ENCODE assay signal across 8 mouse cellular contexts in the genomic region with DNA sequence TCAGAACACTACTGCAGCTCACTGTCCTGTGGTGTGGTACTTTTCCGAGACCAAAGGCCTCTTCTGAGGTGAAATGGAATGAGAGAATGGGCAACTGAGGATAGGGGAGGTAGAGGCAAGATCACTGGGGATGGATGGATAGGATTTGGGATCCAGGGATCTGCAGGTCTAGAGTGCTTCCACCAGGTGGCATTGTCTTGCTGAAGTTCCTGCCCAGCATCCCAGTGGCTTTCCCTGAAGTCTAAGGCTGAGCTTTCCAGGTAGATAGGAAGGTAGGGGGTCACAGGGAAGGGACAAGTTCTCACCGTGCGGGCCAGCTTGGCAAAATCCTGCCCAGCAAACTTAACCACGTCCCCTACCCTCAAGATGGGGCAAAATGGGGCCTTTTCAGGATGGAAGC. TPM values are rescaled to one million over a fixed set of nuclear protein-coding genes. Genes with fewer than 3 reads are reported as not detected.
DNase-seq lines count a peak whose midpoint lies in the region; ATAC-seq and TF ChIP-seq lines count a peak whose summit lies in the region.

No protein-coding gene starts in this region.

- TF ChIP-seq CTCF in lung, adult 2 months (IDR thresholded peaks at IDR 0.05; ENCODE audit: insufficient read depth, low read length), result peak; percentile 87
- peak; percentile 61; the same call in 1 of the 2 replicates for TF ChIP-seq CTCF in small intestine, adult 2 months (IDR thresholded peaks at IDR 0.05; ENCODE audit: extremely low read depth, insufficient read length, insufficient replicate concordance, low read depth, low read length)

- H3K36me3 ChIP-seq in small intestine, adult 2 months (ENCODE audit: control insufficient read depth, insufficient read depth, low read length), result no peaks in the 10 kb centered on the region

- intact Hi-C loops in gastrocnemius, postnatal 36 days (cut with DNase I), result loop anchor here (10.0 kb wide), 1 partner anchor 223 kb away; no protein-coding TSS in a partner anchor

- no peak overlapping the region for H3K4me3 ChIP-seq in lung, adult 2 months (replicated peaks; ENCODE audit: extremely low read depth, low read depth, low read length)
- H3K4me3 ChIP-seq in small intestine, adult 2 months (ENCODE audit: low read depth, low read length), result no peak overlapping the region

- H3K27me3 ChIP-seq in small intestine, adult 2 months (ENCODE audit: control insufficient read depth, insufficient read depth, low read length), result no peaks in the 10 kb centered on the region

- H3K27ac ChIP-seq in small intestine, adult 2 months (ENCODE audit: insufficient read depth, low read depth, low read length), result no peak overlapping the region

- TF ChIP-seq POLR2A in lung, adult 2 months (IDR thresholded peaks at IDR 0.05; ENCODE audit: borderline replicate concordance, extremely low read depth, low read depth, low read length), result no peak
- TF ChIP-seq POLR2A in small intestine, adult 2 months (IDR thresholded peaks at IDR 0.05; ENCODE audit: low read depth, low read length), result no peak

- peak; percentile 33 to 39 for DNase-seq in cerebellum, postnatal 14 days
- no peak for DNase-seq in cerebellum, adult 9-11 months
- DNase-seq in lung, adult 2 months, result no peak
- DNase-seq in lung, postnatal 25 days (ENCODE audit: low spot score), result no peak
- DNase-seq in layer of hippocampus, adult 11-12 months (ENCODE audit: low spot score), result no peak
- no peak for DNase-seq in gastrocnemius, postnatal 36 days

- H3K4me1 ChIP-seq in lung, adult 2 months (ENCODE audit: control insufficient read depth, insufficient read depth, low read length), result no peaks in the 10 kb centered on the region
- no peaks in the 10 kb centered on the region for H3K4me1 ChIP-seq in small intestine, adult 2 months (ENCODE audit: control insufficient read depth, insufficient read depth, insufficient read length, low read length)

- peak; percentile 48; the same call in 1 of the 2 replicates for ATAC-seq in erythroid progenitor cell, adult 5-6 weeks (replicated peaks; ENCODE audit: low FRiP score, poor library complexity, severe bottlenecking)

- WGBS in lung, adult 2 months, result 32% methylated on average over 4 of the region's 4 CpGs
- WGBS in small intestine, adult 2 months, result 24% methylated on average over 4 of the region's 4 CpGs

RNA-seq across cellular contexts. Expression of gene Ssrp1, which starts 15.0 kb away (rescaled TPM):
- polyA plus RNA-seq in lung, adult 2 months (2012; rRNA removed), result 72.9 and 97.8 TPM in 2 replicates
- total RNA-seq in erythroid progenitor cell, adult 5-6 weeks (2015; ENCODE audit: low replicate concordance), result 112 TPM in 2 replicates
- 221 and 237 TPM in 2 replicates for total RNA-seq in erythroid progenitor cell, adult 5-6 weeks (2017; ENCODE audit: low replicate concordance)
- polyA plus RNA-seq in small intestine, adult 2 months (2012; rRNA removed), result 27.0 and 47.2 TPM in 2 replicates
- total RNA-seq in gastrocnemius, postnatal 36 days (2021), result 10 to 100 TPM; 24.4 to 28.3 TPM

RNA-seq across cellular contexts. Expression of gene P2rx3, which starts 15.2 kb away (rescaled TPM):
- 0.20 and 0.27 TPM in 2 replicates for polyA plus RNA-seq in lung, adult 2 months (2012; rRNA removed)
- total RNA-seq in erythroid progenitor cell, adult 5-6 weeks (2015; ENCODE audit: low replicate concordance), result 1.1 and 1.3 TPM in 2 replicates
- total RNA-seq in erythroid progenitor cell, adult 5-6 weeks (2017; ENCODE audit: low replicate concordance), result not detected in 2 replicates
- 0.16 and 0.17 TPM in 2 replicates for polyA plus RNA-seq in small intestine, adult 2 months (2012; rRNA removed)
- total RNA-seq in gastrocnemius, postnatal 36 days (2021), result under 1 TPM; 0.57 to 0.69 TPM

RNA-seq across cellular contexts. Expression of gene Tnks1bp1, which starts 25.8 kb away (rescaled TPM):
- 208 and 218 TPM in 2 replicates for polyA plus RNA-seq in lung, adult 2 months (2012; rRNA removed)
- total RNA-seq in erythroid progenitor cell, adult 5-6 weeks (2015; ENCODE audit: low replicate concordance), result 1.1 TPM in 1 of 2 replicates, not detected in the other
- total RNA-seq in erythroid progenitor cell, adult 5-6 weeks (2017; ENCODE audit: low replicate concordance), result 0.23 and 2.6 TPM in 2 replicates
- 29.6 and 36.9 TPM in 2 replicates for polyA plus RNA-seq in small intestine, adult 2 months (2012; rRNA removed)
- 10 to 100 TPM; 27.2 to 29.6 TPM for total RNA-seq in gastrocnemius, postnatal 36 days (2021)

RNA-seq across cellular contexts. Expression of gene Prg3, which starts 34.0 kb away (rescaled TPM):
- not detected in 2 replicates for polyA plus RNA-seq in lung, adult 2 months (2012; rRNA removed)
- 3.4 and 10.1 TPM in 2 replicates for total RNA-seq in erythroid progenitor cell, adult 5-6 weeks (2015; ENCODE audit: low replicate concordance)
- 8.2 and 32.4 TPM in 2 replicates for total RNA-seq in erythroid progenitor cell, adult 5-6 weeks (2017; ENCODE audit: low replicate concordance)
- polyA plus RNA-seq in small intestine, adult 2 months (2012; rRNA removed), result not detected in 2 replicates
- not detected for total RNA-seq in gastrocnemius, postnatal 36 days (2021)

RNA-seq across cellular contexts. Expression of gene Prg2, which starts 41.8 kb away (rescaled TPM):
- polyA plus RNA-seq in lung, adult 2 months (2012; rRNA removed), result 0.15 and 1.2 TPM in 2 replicates
- 91.5 and 93.5 TPM in 2 replicates for total RNA-seq in erythroid progenitor cell, adult 5-6 weeks (2015; ENCODE audit: low replicate concordance)
- total RNA-seq in erythroid progenitor cell, adult 5-6 weeks (2017; ENCODE audit: low replicate concordance), result 123 and 136 TPM in 2 replicates
- polyA plus RNA-seq in small intestine, adult 2 months (2012; rRNA removed), result 0.49 and 1.1 TPM in 2 replicates
- not detected for total RNA-seq in gastrocnemius, postnatal 36 days (2021)

Comparison
In these comparisons a context has a peak if more than half of its experiments do, and no peak if none do; other contexts are left out.
1. DNase-seq: peak in cerebellum, postnatal 14 days (2 of 2); none in cerebellum, adult 9-11 months (single experiment), lung, adult 2 months (single experiment), lung, postnatal 25 days (single experiment), layer of hippocampus, adult 11-12 months (single experiment) and gastrocnemius, postnatal 36 days (0 of 2).
2. RNA of gene Tnks1bp1, which starts 25.8 kb away (total RNA-seq): 27.2 to 29.6 TPM in gastrocnemius, postnatal 36 days; 0.23 to 2.6 TPM in erythroid progenitor cell, adult 5-6 weeks; every median in the first group is over 4 times any median in the second.